8 mouse cellular contexts compared by ENCODE assay signal in genomic region chr11:120825289-120825863, GRCm38 (mm10). TPM values are rescaled to one million over a fixed set of nuclear protein-coding genes. Genes with fewer than 3 reads are reported as not detected.
DNase-seq lines count a peak whose midpoint lies in the region; ATAC-seq and TF ChIP-seq lines count a peak whose summit lies in the region.

No protein-coding gene starts in this region.

- H3K27ac ChIP-seq in kidney, embryonic 15.5 days, result peak overlapping the region; percentile 98
- no peak overlapping the region for H3K27ac ChIP-seq in bone marrow macrophage, adult 2 months (ENCODE audit: insufficient read depth, low read depth, low read length)
- H3K27ac ChIP-seq in heart, embryonic 15.5 days, result peak overlapping the region; percentile 94
- peak overlapping the region; percentile 80 for H3K27ac ChIP-seq in liver, embryonic 15.5 days (replicated peaks)

- TF ChIP-seq POLR2A in bone marrow macrophage, adult 2 months (IDR thresholded peaks at IDR 0.05; ENCODE audit: borderline replicate concordance, low read depth, low read length), result no peak

- peaks cover 36% of the 10 kb centered on the region for H3K4me1 ChIP-seq in kidney, embryonic 15.5 days
- H3K4me1 ChIP-seq in bone marrow macrophage, adult 2 months (ENCODE audit: control insufficient read depth, insufficient read depth, low read length), result peaks cover 18% of the 10 kb centered on the region
- H3K4me1 ChIP-seq in heart, embryonic 15.5 days (replicated peaks), result peaks cover 36% of the 10 kb centered on the region
- H3K4me1 ChIP-seq in liver, embryonic 15.5 days (replicated peaks), result peaks cover 59% of the 10 kb centered on the region

- H3K4me3 ChIP-seq in kidney, embryonic 15.5 days (replicated peaks), result peak overlapping the region; percentile 76
- H3K4me3 ChIP-seq in bone marrow macrophage, adult 2 months (ENCODE audit: insufficient read depth, low read length), result peak overlapping the region; percentile 80; the same call in 1 of the 2 replicates
- peak overlapping the region; percentile 73 for H3K4me3 ChIP-seq in heart, embryonic 15.5 days
- H3K4me3 ChIP-seq in liver, embryonic 15.5 days (replicated peaks), result peak overlapping the region; percentile 69

- H3K4me2 ChIP-seq in kidney, embryonic 15.5 days, result peak overlapping the region; percentile 72
- H3K4me2 ChIP-seq in heart, embryonic 15.5 days, result peak overlapping the region; percentile 82
- H3K4me2 ChIP-seq in liver, embryonic 15.5 days, result peak overlapping the region; percentile 97

- H3K36me3 ChIP-seq in kidney, embryonic 15.5 days, result peaks cover 20% of the 10 kb centered on the region
- peaks cover 5% of the 10 kb centered on the region for H3K36me3 ChIP-seq in heart, embryonic 15.5 days
- H3K36me3 ChIP-seq in liver, embryonic 15.5 days (replicated peaks), result peaks cover 19% of the 10 kb centered on the region

- H3K9ac ChIP-seq in kidney, embryonic 15.5 days, result peak overlapping the region; percentile 85
- H3K9ac ChIP-seq in heart, embryonic 15.5 days, result peak overlapping the region; percentile 69
- H3K9ac ChIP-seq in liver, embryonic 15.5 days, result peak overlapping the region; percentile 76; the same call in 1 of the 2 replicates

- WGBS in kidney, embryonic 15.5 days, result 42% methylated on average over 4 of the region's 4 CpGs
- 41% methylated on average over 4 of the region's 4 CpGs for WGBS in heart, embryonic 15.5 days
- WGBS in liver, embryonic 15.5 days (ENCODE audit: insufficient replicate concordance), result 62% methylated on average over 4 of the region's 4 CpGs

- no peaks in the 10 kb centered on the region for H3K27me3 ChIP-seq in kidney, embryonic 15.5 days
- no peaks in the 10 kb centered on the region for H3K27me3 ChIP-seq in heart, embryonic 15.5 days
- no peaks in the 10 kb centered on the region for H3K27me3 ChIP-seq in liver, embryonic 15.5 days

- TF ChIP-seq CTCF in bone marrow macrophage, adult 2 months (IDR thresholded peaks at IDR 0.05; ENCODE audit: low read depth, low read length), result no peak

- ATAC-seq in kidney, embryonic 15.5 days (replicated peaks; ENCODE audit: low FRiP score), result no peak
- no peak for ATAC-seq in heart, embryonic 15.5 days (replicated peaks; ENCODE audit: insufficient number of reproducible peaks, insufficient read depth, low FRiP score, low read depth)
- ATAC-seq in liver, embryonic 15.5 days (ENCODE audit: insufficient read depth), result no peak
- no peak for ATAC-seq in frontal cortex, adult (ENCODE audit: low TSS enrichment)

- no peak for DNase-seq in kidney, postnatal 10 days
- no peak for DNase-seq in adrenal gland, postnatal 10 days
- no peak for DNase-seq in spleen, postnatal 36 days (ENCODE audit: low spot score in 2 of 2)

- H3K9me3 ChIP-seq in kidney, embryonic 15.5 days (replicated peaks), result no peaks in the 10 kb centered on the region
- no peaks in the 10 kb centered on the region for H3K9me3 ChIP-seq in heart, embryonic 15.5 days (replicated peaks)
- H3K9me3 ChIP-seq in liver, embryonic 15.5 days (replicated peaks), result no peaks in the 10 kb centered on the region

RNA-seq across cellular contexts. Expression of gene Fasn, which starts 1.0 kb away (rescaled TPM):
- polyA plus RNA-seq in kidney, embryonic 15.5 days (2015; fragmentation: Nextera tagmentation; extraction: Ambion mirVana), result 44.1 and 51.8 TPM in 2 replicates
- polyA plus RNA-seq in bone marrow macrophage, adult 2 months (2012; ENCODE audit: insufficient read depth, insufficient read length, missing spikeins), result 6.9 and 8.1 TPM in 2 replicates
- 17.0 and 31.7 TPM in 2 replicates for polyA plus RNA-seq in heart, embryonic 15.5 days (2015; fragmentation: Nextera tagmentation; extraction: Ambion mirVana)
- 20.1 and 24.9 TPM in 2 replicates for polyA plus RNA-seq in liver, embryonic 15.5 days (2015; fragmentation: Nextera tagmentation; extraction: Ambion mirVana)
- total RNA-seq in adrenal gland, postnatal 10 days (2021), result 100 to 1,000 TPM in 1 of 2 experiments, 10 to 100 TPM in 1; 93.1 to 104 TPM

RNA-seq across cellular contexts. Expression of gene Dus1l, which starts 29.2 kb away (rescaled TPM):
- 74.2 and 87.2 TPM in 2 replicates for polyA plus RNA-seq in kidney, embryonic 15.5 days (2015; fragmentation: Nextera tagmentation; extraction: Ambion mirVana)
- polyA plus RNA-seq in bone marrow macrophage, adult 2 months (2012; ENCODE audit: insufficient read depth, insufficient read length, missing spikeins), result 22.7 and 28.5 TPM in 2 replicates
- 36.9 and 50.0 TPM in 2 replicates for polyA plus RNA-seq in heart, embryonic 15.5 days (2015; fragmentation: Nextera tagmentation; extraction: Ambion mirVana)
- polyA plus RNA-seq in liver, embryonic 15.5 days (2015; fragmentation: Nextera tagmentation; extraction: Ambion mirVana), result 58.3 and 61.3 TPM in 2 replicates
- total RNA-seq in adrenal gland, postnatal 10 days (2021), result 10 to 100 TPM; 61.2 to 64.3 TPM

RNA-seq across cellular contexts. Expression of gene Gps1, which starts 41.3 kb away (rescaled TPM):
- polyA plus RNA-seq in kidney, embryonic 15.5 days (2015; fragmentation: Nextera tagmentation; extraction: Ambion mirVana), result 200 and 215 TPM in 2 replicates
- polyA plus RNA-seq in bone marrow macrophage, adult 2 months (2012; ENCODE audit: insufficient read depth, insufficient read length, missing spikeins), result 34.7 and 41.1 TPM in 2 replicates
- 113 and 134 TPM in 2 replicates for polyA plus RNA-seq in heart, embryonic 15.5 days (2015; fragmentation: Nextera tagmentation; extraction: Ambion mirVana)
- 72.0 and 77.3 TPM in 2 replicates for polyA plus RNA-seq in liver, embryonic 15.5 days (2015; fragmentation: Nextera tagmentation; extraction: Ambion mirVana)
- 10 to 100 TPM; 84.2 to 89.3 TPM for total RNA-seq in adrenal gland, postnatal 10 days (2021)

RNA-seq across cellular contexts. Expression of gene Rfng, which starts 41.4 kb away (rescaled TPM):
- polyA plus RNA-seq in kidney, embryonic 15.5 days (2015; fragmentation: Nextera tagmentation; extraction: Ambion mirVana), result 36.5 and 39.9 TPM in 2 replicates
- 18.3 and 22.6 TPM in 2 replicates for polyA plus RNA-seq in bone marrow macrophage, adult 2 months (2012; ENCODE audit: insufficient read depth, insufficient read length, missing spikeins)
- polyA plus RNA-seq in heart, embryonic 15.5 days (2015; fragmentation: Nextera tagmentation; extraction: Ambion mirVana), result 21.1 and 30.8 TPM in 2 replicates
- polyA plus RNA-seq in liver, embryonic 15.5 days (2015; fragmentation: Nextera tagmentation; extraction: Ambion mirVana), result 11.5 and 12.0 TPM in 2 replicates
- total RNA-seq in adrenal gland, postnatal 10 days (2021), result 10 to 100 TPM; 15.9 to 20.6 TPM
